Mouse (Mus musculus) left cerebral cortex, postnatal 14 days (tissue): ENCODE measurements at regions not wholly inside any gene's neighbourhood (a gene's known extent, or its start where the extent isn't known, plus 50 kb on each side); places are given as distances from the start of the nearest gene placed in this dataset.

ENCODE experiments used
- DNase-seq, 2 experiments: peaks; one replicate each; pipeline ENCODE4 v3.0.0; 2021 to 2022; ENCODE audit warnings: low spot score in 2 of 2, mixed read lengths in 1 of 2
- intact Hi-C: fragments of 180-260 bp; cut with DNase I; formaldehyde crosslinking; loops from one replicate; pipeline ENCODE4 v1.15.1; 2025

DNA sequence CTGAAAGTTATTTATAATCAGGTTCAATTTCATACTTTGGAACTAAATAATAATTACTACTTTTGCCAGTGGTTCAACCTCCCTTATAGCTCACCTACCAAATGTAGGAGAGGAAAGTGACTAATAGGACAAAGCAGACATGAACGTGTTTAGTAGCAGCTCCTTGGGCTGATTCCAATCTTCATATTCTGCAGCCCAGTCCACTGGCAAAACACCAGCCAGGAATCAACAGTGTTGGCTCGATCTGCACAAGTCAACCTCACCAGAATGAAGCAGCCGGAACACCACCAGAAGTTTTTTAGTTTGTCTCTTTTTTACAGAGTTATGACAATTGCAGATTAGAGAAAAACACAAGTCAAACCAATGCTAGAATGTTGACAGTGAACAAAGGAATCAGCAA lies 717.0 kb downstream of the Pcdh17 start:
- no peak for DNase-seq
- intact Hi-C loops, result no loop called here

DNA sequence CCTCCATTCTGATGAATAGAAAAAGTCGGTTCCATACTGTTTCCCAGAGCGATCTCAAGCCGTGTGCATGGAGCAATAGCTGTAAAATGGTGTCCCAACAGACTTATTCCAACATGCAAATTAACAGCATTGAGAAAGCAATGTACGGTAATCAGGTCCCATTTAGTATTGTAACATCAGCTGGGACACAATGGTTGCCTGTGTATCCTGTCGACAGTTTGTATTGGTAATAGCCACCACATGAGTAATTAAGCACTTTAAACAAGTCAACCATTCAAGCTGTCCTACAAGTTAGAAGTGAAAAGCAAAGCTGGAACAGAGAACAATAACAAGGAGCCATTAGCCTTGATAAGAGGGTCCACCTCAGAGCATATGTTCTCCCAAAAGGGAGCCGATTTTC lies 743.4 kb downstream of the Pcdh17 start:
- intact Hi-C loops, result no loop called here
- DNase-seq, result no peak

GRCm38 (mm10) chr14:85204069-85204468 lies 760.7 kb downstream of the Pcdh17 start:
- no peak for DNase-seq
- intact Hi-C loops, result no loop called here

- intact Hi-C loops, result no loop called here
- no peak for DNase-seq
Measured at GRCm38 (mm10) chr14:85208383-85208782, 765.0 kb downstream of the Pcdh17 start.

DNA sequence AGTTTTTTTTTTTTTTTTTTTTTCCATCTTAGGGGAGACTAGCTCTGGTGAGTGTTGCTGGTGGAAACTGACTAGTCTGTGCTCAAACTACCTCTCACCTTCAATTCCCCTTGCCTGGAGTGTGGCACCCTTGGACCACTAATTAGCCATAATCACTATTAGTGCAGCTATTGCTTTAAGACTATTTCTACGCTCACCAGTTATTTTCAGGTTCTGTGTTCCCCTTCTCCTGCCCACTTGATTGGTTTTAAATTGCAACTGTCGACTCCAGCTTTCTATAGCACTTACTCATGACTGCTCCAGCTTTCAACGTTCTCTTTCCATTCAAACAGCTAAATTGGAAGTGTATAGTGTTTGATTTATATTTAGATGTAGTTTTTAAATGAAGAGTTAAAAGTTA lies 771.7 kb downstream of the Pcdh17 start:
- peak in 1 of 2 experiments; percentile 0 for DNase-seq
- intact Hi-C loops, result no loop called here
